ENCODE assay signal across 8 mouse cellular contexts in genomic region chr16:77643036-77643870, GRCm38 (mm10). TPM values are rescaled to one million over a fixed set of nuclear protein-coding genes. Genes with fewer than 3 reads are reported as not detected.
DNase-seq lines count a peak whose midpoint lies in the region; ATAC-seq and TF ChIP-seq lines count a peak whose summit lies in the region.

No protein-coding gene starts in this region.

- H3K27me3 ChIP-seq in embryonic facial prominence, embryonic 10.5 days (replicated peaks; ENCODE audit: low read depth, poor library complexity, severe bottlenecking): no peaks in the 10 kb centered on the region
- H3K27me3 ChIP-seq in heart, embryonic 13.5 days (replicated peaks): no peaks in the 10 kb centered on the region
- H3K27me3 ChIP-seq in liver, postnatal 0 days (ENCODE audit: insufficient read depth, low read length): no peaks in the 10 kb centered on the region

- peak overlapping the region; percentile 86 for H3K4me2 ChIP-seq in heart, embryonic 13.5 days
- H3K4me2 ChIP-seq in liver, postnatal 0 days (ENCODE audit: low read depth, low read length): peak overlapping the region; percentile 75

- H3K9ac ChIP-seq in heart, embryonic 13.5 days: peak overlapping the region; percentile 81
- no peak overlapping the region for H3K9ac ChIP-seq in liver, postnatal 0 days (replicated peaks)

- ATAC-seq in cerebellum, adult (ENCODE audit: insufficient number of reproducible peaks, low FRiP score, low TSS enrichment): peak; percentile 47
- ATAC-seq in heart, embryonic 13.5 days (ENCODE audit: extremely low read depth, insufficient number of reproducible peaks, low FRiP score, low TSS enrichment): no peak
- ATAC-seq in liver, postnatal 0 days: peak; percentile 43; the same call in 1 of the 2 replicates

- peak overlapping the region; percentile 64; the same call in 1 of the 2 replicates for H3K4me3 ChIP-seq in embryonic facial prominence, embryonic 10.5 days
- peak overlapping the region; percentile 59 for H3K4me3 ChIP-seq in heart, embryonic 13.5 days
- H3K4me3 ChIP-seq in liver, postnatal 0 days (ENCODE audit: low read depth, low read length): no peak overlapping the region

- H3K4me1 ChIP-seq in embryonic facial prominence, embryonic 10.5 days: peaks cover 21% of the 10 kb centered on the region
- H3K4me1 ChIP-seq in heart, embryonic 13.5 days: peaks cover 24% of the 10 kb centered on the region
- no peaks in the 10 kb centered on the region for H3K4me1 ChIP-seq in liver, postnatal 0 days (ENCODE audit: insufficient read depth)

- no peak for DNase-seq in cerebellum, postnatal 4 days (ENCODE audit: low spot score in 2 of 2)
- DNase-seq in embryonic facial prominence, embryonic 10.5 days (ENCODE audit: low spot score): no peak
- DNase-seq in kidney, postnatal 4 days: peak; percentile 11 to 14
- DNase-seq in liver, postnatal 0 days: peak; percentile 17
- peak; percentile 81 to 86 for DNase-seq in right cerebral cortex, adult 2 months (ENCODE audit: low spot score in 2 of 2)
- no peak for DNase-seq in urinary bladder, postnatal 4 days (ENCODE audit: low spot score in 2 of 2)

- TF ChIP-seq EP300 in liver, postnatal 0 days (IDR thresholded peaks at IDR 0.05; ENCODE audit: low read depth): no peak

- TF ChIP-seq CTCF in liver, postnatal 0 days (IDR thresholded peaks at IDR 0.05; ENCODE audit: low read depth): no peak

- 84% methylated on average over 14 of the region's 14 CpGs for WGBS in embryonic facial prominence, embryonic 10.5 days
- 72% methylated on average over 14 of the region's 14 CpGs for WGBS in heart, embryonic 13.5 days
- WGBS in liver, postnatal 0 days (ENCODE audit: insufficient replicate concordance): 68% methylated on average over 14 of the region's 14 CpGs

- H3K9me3 ChIP-seq in embryonic facial prominence, embryonic 10.5 days: no peaks in the 10 kb centered on the region
- H3K9me3 ChIP-seq in heart, embryonic 13.5 days: no peaks in the 10 kb centered on the region
- H3K9me3 ChIP-seq in liver, postnatal 0 days (ENCODE audit: low read length): no peaks in the 10 kb centered on the region

- no peak overlapping the region for H3K27ac ChIP-seq in embryonic facial prominence, embryonic 10.5 days (replicated peaks)
- peak overlapping the region; percentile 75 for H3K27ac ChIP-seq in heart, embryonic 13.5 days (replicated peaks)
- no peak overlapping the region for H3K27ac ChIP-seq in liver, postnatal 0 days (ENCODE audit: low read depth)

- H3K36me3 ChIP-seq in embryonic facial prominence, embryonic 10.5 days (replicated peaks): no peaks in the 10 kb centered on the region
- H3K36me3 ChIP-seq in heart, embryonic 13.5 days: 0 out of 2 replicates have a peak, but pooled peaks cover 3% of the 10 kb centered on the region
- H3K36me3 ChIP-seq in liver, postnatal 0 days (replicated peaks; ENCODE audit: insufficient read depth, low read length): no peaks in the 10 kb centered on the region

RNA-seq across cellular contexts. Expression of gene Gm11146, which starts 41.4 kb away (rescaled TPM):
- not detected in 2 replicates for polyA plus RNA-seq in embryonic facial prominence, embryonic 10.5 days (2016; fragmentation: Nextera tagmentation; extraction: Ambion mirVana)
- not detected in 2 replicates for polyA plus RNA-seq in heart, embryonic 13.5 days (2015; fragmentation: Nextera tagmentation; extraction: Ambion mirVana)
- not detected in 2 replicates for polyA plus RNA-seq in liver, postnatal 0 days (2015; fragmentation: Nextera tagmentation; extraction: Ambion mirVana)

Comparison
In these comparisons a context has a peak if more than half of its experiments do, and no peak if none do; other contexts are left out.
1. DNase-seq: peak in kidney, postnatal 4 days (2 of 2), liver, postnatal 0 days (single experiment) and right cerebral cortex, adult 2 months (2 of 2); none in cerebellum, postnatal 4 days (0 of 2), embryonic facial prominence, embryonic 10.5 days (single experiment) and urinary bladder, postnatal 4 days (0 of 2).